Mouse (Mus musculus): Measurements from ENCODE around the gene Eif6.

- TF ChIP-seq MAZ (IDR thresholded peaks at IDR 0.05; ENCODE audit: low read depth, low read length) (no peak), RAD21 (IDR thresholded peaks at IDR 0.05; ENCODE audit: low read depth, low read length) (no peak), EP300 (IDR thresholded peaks at IDR 0.05; ENCODE audit: low read length) (no peak)
These were observed 52.3 kb downstream of the Eif6 start for GRCm38 (mm10) chr2:155774261-155774926.

All from CH12.LX (cell line).